Mouse (Mus musculus) spleen, postnatal 36 days (tissue): Measurements from ENCODE around the gene Sec31a.

ENCODE experiments used
- DNase-seq, 2 experiments: peaks; one replicate each; pipeline ENCODE4 v3.0.0; 2022; ENCODE audit warnings: low spot score in 2 of 2, mixed read lengths in 1 of 2

Sec31a gene

DNA sequence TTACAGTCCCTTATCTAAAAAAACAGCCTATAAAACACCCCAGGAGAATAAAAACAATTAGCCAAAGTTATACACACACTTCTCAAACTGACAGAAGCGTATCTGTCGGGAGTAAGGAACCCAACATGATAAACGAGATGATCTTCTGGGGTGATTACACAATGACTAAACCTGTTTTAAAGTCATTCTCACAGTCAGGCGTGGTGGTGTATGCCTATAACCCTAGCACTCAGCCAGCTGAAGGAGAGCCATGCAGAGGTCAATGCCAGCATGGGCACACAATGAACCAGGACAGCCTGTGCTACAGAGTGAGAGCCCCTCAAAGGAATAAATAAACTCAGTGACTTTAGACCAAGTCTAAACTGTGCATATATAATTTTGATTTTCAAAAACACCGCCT, 7.5 kb downstream of the Sec31a start:
- DNase-seq = no peak

DNA sequence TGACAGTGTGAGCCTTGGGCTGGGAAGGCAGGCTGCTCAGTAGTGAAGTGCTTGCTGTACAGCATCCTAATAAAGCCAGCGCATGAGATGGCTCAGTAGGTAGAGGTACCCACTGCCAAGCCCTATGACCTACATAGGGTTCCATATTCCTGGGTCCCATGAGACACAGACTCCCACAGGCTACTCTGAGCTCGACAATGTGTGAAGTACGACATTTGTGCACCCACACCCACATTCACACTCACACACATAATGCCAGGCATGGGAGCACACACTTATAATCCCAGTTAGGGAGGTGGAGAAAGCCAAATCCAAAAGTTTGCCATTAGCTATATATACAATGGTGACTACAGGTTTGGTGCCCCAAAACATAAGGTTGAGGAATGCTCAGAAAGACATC, 19.3 kb downstream of the Sec31a start:
- no peak for DNase-seq

DNA sequence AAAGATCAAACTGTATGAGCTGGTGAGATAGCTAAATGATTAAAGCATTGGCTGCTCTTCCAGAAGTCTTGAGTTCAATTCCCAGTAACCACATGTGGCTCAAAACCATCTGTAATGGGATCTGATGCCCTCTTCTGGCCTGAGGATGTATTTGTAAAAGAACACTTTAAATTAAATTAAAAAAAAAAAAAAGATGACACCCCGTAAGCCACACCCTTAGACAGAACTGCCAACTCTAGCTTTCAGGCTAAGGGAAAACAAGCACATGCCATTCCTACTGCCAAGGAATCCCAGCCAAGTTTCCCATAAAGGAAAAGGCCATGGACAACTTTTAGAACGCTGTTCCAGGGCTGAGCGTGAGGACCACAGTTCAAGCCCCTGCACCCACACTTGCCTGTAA, 22.4 kb downstream of the Sec31a start:
- no peak for DNase-seq

DNA sequence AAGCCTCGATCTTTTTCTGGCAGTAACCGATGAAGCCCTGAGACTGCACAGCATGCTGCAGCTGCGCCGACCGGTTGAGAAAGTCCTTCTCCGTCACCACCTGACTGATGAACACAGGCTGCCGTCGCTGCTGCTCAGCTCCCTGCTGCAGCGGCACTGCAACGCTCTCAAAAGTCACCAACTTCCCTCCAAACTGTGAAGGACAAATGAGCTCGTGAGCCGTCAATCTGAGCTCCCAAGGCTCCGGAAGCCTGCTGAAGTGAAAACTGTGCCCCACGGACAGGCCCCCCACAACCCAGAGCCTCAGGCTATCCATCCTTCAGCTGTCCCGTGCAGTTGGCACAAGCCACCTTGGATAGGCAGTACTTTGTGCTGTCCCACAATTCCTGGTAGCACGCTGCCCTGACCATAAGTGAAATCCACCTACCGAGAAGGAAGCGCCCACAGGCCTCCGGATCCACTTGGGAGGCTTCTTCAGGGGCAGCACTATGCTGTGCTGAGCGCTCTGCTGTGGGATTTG, 23.5 kb downstream of the Sec31a start:
- DNase-seq = no peak

DNA sequence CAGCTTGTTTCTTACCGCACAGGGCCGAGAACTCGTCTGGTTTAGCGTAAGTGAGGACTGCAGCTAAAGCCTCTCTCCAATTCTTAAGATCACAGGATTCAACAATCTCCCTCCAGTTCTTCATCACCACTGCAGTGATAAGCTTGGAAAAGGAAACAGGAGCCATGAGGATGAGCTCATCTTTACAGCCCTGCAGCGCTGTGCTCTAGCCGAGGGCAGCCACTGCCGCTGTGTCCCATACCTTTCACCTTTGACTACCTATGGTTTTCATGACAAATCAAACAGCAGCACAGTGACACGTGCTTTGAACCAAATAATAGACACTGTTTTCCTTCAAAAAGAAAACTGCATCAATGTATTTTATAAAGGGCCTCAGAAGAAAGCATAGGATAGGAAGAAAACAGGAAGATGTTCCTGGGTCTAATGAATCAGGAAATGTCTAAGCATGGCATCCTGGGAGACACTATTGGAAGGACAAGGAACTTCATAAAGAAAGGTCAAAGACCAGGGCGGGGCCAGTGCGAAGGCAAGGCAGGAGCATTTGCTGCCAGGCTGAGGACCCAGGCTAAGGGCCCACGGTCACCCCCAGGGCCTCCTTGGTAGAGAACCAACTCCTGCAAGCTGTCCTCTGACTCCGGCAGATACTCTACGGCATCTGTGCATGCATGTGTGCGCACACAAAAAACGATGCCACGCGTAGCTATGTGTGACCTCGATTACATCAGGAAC, 32.1 kb downstream of the Sec31a start:
- DNase-seq = no peak

DNA sequence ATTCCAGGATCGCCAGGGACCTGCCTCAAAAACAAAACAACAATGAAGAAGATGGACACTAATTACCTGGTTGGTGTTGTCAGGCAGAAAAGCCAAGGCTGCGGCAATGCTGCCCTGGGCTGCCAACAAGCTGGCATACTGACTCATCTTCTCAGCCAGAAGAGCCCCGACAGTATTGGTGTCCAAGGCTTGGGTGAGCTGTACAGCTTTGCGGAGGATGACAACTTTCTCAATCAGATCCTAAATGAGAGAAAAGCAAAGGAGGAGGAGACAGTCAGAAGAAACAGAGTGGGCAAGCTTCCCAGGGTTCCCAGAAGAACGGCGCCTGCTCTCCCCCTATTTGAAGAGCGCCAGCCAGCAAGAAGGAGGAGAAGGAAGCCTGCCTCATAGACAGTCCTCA, 34.9 kb downstream of the Sec31a start:
- no peak for DNase-seq

DNA sequence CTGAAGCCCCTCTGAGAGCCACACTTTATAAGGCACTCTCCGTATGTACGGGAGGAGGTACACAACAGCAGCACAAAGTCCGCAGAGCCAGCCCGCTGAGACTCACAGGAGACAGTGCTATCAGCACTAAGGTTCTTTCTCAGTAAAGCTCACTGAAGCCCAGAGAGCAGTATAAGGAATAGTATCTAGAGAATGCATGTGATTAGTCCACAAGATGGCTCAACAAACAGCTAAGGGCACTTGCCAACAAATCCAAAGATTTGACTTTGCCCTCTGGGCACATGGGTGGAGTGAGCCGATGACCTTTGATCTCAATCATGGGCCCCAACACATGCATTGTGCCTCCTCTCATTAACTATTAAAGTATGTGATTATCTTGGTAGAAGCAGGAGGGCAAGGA, 35.8 kb downstream of the Sec31a start:
- no peak for DNase-seq

DNA sequence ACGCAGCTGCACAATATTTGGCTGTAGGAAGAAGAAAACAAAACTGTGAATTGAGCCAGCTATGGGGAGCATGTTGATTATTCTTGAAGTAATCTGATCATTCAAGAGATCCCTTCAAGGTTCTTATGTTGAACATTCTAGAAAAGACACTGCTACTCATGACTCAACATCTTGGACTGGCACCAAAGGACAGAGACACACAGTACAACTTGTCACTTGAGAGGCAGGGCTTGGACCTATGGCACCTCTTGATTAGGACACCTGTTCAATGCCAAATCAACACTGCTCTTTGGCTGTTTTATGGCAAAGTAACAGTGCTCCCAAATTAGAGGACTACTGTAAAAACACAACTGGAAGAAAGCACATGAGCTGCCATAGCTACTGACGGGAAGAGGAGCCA, 37.1 kb downstream of the Sec31a start:
- DNase-seq = no peak

DNA sequence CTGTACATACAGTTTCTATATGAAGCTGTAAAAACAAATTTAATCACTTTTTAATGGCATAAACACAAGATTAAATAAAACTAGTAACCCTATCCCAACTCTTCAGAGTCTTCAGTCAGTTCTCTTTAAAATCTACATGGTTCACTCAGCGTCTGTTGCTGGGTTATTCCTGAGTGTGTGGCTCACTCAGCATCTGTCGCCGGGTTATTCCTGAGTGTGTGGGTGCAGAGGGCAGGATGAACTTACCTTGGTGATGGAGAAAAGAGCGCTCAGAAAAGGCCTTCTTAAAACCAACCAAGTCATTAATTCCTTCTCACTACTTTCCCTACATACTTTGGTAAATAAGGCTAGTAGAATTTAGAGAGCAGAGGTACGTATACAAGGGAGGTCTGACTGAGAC, 37.8 kb downstream of the Sec31a start:
- no peak for DNase-seq

DNA sequence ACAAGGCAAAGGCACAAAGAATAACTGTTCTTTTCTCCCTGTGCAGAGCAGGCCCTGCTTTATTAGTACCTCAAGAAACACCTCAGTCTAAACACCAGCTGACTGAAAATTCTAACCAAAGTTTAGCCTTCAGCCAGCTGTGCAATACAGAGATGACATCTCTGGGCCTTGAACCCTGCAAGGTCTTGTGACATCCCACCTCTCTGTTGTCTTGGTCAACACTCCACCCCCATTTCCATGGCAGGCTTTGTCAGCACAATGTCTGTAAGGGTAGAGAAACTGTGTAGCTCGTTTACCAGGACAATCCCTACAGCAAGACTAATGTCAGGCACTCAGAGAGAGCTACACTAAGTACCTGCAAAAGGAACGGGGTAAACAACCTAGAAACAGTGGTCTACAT, 38.7 kb downstream of the Sec31a start:
- DNase-seq = no peak

DNA sequence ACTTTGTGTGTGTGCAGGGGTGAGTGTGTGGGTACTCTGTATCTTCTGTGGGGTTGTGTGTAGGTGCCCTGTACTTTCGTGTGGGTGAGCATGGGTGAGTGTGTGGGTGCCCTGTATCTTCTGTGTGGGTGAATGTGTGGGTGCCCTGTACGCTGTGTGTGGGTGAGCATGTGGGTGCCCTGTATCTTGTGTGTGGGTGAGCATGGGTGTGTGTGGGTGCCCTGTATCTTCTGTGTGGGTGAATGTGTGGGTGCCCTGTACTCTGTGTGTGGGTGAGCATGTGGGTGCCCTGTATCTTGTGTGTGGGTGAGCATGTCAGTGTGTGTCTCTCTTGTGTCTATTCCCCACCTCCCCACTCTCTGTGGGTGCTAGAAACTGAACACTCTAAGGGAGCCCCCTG, 41.3 kb downstream of the Sec31a start:
- DNase-seq = no peak

DNA sequence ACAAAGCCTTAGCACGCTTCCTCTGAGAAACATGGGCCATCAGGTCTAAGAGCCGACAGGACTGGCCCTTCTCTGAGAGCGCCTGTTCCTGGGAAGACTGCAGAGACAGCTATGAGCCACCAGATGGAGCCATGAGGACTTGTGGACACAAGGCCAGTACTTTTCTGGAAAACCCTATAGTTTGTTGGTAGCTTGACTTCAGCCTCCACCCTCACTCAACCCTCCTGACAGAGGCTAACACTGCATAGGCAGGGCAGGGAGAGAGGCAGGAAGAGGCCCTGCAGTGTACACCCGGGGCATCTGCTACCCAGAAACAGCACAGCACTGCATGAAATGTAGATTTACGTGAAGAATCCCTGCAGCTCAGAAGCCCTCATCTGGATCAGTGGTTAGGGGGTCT, 42.1 kb downstream of the Sec31a start:
- peak; percentile 15 to 18 for DNase-seq

DNA sequence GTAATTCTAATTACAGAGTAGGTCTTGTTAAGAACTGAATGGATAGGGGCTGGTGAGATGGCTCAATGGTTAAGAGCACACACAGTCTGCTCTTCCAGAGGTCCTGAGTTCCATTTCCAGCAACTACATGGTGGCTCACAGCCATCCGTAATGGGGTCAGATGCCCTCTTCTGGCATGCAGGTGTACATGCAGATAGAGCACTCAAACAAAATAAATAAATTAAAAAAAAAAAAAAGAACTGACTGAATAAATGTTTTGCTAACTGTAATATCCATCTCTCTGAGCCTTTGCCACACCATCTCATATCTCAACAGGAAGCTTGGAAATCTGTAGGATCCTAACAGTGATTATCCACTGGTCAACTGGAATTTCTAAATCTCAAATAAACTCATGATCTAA, 45.1 kb downstream of the Sec31a start:
- no peak for DNase-seq

DNA sequence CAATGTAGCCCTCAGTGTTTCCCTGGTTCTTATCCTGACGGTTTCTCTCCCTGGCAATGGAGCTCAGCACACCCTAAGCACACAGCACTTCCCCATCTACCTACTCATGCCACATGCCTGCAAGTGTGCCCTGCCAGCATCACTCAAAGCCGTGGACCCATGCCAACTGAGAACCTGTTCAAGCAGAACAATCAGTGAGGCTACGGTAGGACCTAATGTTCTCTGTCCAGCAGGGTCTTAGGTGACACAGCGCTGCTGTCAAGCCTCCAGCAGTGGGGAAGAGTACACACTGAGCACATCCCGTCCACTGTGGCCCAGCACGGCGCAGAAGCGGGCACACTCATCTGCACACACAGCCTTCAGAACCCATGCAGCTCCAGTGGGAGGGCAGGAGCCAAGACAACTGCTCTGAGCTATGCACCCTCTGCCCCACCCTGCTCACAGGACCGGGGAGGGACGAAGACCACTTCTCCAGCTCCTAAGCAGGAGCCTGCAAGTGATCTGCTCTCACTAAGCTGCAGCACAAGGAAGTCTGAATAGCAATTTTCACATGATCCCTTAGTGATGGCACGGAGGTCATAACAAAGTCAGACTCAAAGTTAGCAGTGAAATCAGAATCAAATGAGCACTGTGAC, 46.1 kb downstream of the Sec31a start:
- no peak for DNase-seq

DNA sequence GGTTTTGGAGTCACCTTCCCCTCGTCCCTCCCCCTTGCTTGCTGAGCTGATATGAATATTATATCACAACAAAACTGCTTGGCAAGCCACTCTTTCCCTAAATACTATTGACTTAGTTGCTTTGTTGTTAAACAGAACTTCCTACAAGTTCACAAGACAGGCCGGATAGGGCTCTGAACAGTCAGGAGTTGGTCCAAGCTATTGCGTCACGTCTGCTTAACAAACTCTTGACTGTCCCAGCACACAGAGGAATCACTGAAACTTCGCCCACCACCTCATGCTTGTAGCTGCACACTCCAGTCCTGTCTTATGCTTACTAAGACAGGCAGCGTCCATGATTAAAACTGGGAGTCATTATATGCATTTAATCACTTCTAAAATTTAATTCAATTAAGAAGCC, 46.9 kb downstream of the Sec31a start:
- no peak for DNase-seq

DNA sequence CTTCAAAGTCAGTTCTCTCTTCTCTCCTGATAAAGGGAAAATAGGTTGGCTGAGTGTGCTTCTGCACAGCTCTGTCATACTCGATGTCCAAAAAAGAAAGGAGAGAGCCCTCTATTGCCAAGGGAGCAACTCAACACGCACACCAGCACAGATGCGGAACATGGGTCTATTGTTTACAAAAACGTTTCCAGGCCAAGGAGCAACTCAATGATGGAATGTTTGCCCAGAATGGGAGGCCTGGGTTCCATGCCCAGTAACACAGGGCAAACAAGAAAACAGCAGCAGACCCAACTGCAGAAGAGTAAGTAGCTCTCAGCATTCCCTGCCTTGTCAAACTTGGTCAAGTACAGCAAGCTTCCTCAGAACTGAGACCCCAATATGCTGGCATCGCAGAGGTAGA, 47.5 kb downstream of the Sec31a start:
- DNase-seq = no peak

DNA sequence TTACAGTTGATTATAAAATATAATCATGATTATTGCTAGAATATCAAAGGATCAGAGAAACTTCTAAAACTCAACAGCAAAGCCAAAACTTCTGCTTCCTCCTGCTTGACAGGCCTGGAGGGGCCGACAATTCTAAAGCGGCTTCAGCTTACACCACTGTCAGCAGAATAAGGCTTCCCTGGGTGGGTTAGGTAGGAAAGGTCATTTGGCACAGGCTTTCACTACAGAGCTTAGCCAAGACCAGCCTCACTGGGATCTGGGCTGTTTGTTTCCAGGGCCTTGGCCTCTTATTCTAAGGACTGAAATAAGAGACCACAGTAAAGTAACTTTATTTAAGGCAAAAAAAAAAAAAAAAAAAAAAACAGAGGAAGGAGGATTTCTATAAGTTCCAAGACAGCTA, 49.0 kb downstream of the Sec31a start:
- DNase-seq = no peak

DNA sequence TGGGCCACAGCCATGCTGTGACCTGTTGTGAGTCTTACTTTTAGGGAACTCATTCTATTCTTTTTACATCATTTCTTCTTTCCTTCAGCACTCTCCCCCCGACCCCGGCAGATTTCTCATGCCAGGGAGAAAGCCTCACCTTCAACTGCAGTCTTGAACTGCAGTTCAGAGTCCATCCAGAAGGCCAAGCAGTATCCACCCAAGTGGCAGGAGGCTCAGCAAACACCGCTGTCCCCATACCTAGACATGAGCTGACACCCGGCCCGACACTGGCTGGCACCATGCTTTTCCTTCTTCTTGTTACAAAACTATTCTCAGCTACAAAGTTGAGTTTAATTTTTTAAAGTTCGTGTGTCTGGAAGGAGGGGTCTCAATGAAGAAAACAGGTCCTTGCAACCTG, 55.7 kb downstream of the Sec31a start:
- no peak for DNase-seq

DNA sequence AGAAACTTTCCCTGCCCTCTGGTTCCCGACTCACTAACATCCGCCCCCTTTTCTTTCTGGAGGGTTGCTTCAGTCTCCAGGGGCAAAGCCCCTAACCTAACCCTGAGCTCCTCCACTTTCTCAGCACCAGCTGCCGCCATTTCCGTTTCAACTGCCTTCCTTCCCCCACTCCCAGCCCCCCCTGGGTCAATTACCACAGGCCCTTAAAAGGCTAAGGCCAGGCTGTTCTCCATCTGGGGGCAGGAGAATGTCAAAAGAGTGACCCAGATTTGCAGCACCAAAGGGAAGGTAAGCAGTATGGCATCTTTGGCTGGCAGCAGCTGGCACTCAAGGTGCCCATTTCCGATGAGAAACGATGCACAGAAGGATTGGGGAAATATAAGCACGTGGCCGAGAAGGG, 57.7 kb downstream of the Sec31a start:
- peak in 1 of 2 experiments; percentile 9 for DNase-seq

DNA sequence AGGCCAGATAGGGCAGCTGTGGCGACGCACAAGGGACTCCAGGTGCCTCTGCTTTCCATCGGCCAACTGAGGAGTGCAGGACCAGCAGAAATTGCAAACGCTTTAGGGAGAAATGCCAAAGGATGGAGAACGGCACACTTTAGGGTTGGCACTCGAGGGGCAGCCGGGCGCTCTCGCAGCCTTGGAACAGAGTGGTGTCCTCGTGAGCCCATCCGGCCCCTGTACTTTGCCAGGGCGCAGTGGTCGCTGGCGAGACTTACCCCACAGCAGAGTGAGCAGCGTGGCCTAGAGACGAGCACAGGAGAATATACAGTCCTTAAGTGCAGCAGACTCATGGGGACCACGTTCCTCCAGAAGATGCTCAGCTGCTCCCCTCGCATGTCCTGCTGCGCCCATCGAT, 61.4 kb downstream of the Sec31a start:
- DNase-seq = no peak

DNA sequence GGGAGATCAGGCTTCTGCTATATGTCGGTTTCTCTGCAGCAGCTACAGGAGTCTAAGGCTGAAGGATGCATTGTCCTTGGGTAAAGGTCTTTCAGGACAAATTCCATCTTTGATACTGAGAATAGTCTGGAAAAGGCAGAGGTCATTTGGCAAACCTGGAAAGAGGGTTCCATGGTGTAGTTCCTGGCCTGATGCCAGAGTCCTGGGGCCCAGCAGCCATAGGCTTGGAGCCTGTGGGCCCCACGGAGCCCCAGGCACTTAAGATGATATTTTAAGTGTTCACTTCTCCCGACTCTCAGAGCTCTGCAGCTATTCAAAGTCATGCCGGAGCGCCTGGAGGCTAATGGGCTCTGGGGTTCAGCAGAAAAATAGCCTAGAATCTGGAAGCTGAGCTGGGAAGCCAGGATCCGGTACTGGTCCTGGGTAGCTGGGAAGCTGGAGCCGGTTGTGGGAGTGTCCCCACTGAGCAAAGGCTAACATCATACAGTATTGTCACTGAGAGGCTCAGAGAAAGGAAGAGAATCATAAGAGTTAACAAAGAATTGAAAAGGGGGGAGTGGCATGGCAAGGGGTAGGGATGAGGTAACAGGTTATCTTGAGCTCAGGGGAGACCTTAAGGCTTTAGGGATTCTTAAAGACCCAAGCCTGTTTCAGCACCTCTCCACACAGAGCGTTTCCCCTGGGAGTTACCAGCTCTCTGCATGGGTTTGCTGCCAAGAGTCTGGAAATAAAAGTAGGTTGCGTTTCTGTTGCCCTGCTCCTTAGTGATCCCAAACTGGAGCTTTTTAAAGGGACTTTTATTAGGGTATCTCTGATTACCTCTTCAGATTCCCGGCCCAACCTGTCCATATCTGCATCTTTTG, 62.8 kb downstream of the Sec31a start:
- no peak for DNase-seq

DNA sequence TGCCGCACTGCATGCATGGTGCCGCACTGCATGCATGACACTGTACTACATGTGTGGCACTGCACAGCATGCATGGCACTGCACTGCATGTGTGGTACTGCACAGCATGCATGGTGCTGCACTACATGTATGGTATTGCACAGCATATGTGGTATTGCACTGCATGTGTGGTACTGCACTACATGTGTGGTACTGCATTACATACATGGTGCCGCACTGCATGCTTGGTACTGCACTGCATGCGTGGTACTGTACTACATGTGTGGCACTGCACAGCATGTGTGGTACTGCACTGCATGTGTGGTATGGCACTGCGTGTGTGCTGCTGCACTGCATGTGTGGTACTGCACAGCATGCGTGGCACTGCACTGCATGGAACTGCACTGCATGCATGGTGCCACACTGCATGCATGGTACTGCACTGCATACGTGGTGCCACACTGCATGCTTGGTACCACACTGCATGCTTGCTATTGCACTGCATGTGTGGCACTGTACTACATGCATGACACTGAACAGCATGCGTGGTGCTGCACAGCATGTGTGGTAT, 65.1 kb downstream of the Sec31a start:
- no peak for DNase-seq
